Mouse (Mus musculus) bone marrow, adult 2 months (tissue): ENCODE measurements around the gene Nif3l1.

ENCODE experiments used
- CTCF ChIP-seq: fragments of 200-500 bp; IDR thresholded peaks from 2 replicates; pipeline ENCODE4 v1.5.1; 2011; ENCODE audit warnings: low read length, control low read depth; ENCODE audit not compliant: control insufficient read depth, insufficient read depth
- POLR2A ChIP-seq: fragments of 200-500 bp; IDR thresholded peaks from 2 replicates; pipeline ENCODE4 v1.6.1; 2011; ENCODE audit warnings: low read depth, mild to moderate bottlenecking, control low read depth, low read length, borderline replicate concordance; ENCODE audit not compliant: control insufficient read depth

DNA sequence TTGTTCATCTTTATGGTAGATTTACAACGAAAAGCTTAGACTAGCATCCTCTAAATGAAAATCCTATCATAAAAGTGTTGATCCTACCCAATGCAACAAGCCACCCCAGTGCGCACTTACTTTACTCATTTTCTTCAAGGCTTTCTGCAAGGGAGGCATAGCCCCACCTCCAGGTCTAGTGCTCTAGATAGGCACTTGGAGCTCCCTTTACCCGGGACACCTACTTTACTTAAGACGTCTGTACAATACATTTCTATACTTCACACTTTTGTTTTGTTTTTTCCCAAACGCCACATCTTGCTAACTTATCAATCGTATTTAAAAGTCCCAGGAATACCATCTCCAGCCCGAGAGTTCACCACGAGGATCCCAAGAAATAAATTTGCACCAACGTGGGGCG lies 260 bp upstream of the Nif3l1 start:
- no peak for TF ChIP-seq CTCF
- TF ChIP-seq POLR2A: no peak
